Mouse (Mus musculus): ENCODE results near the gene Rad1. TPM values are rescaled to one million over a fixed set of nuclear protein-coding genes. Genes with fewer than 3 reads are reported as not detected.

Gene Rad1
- total and polyA plus RNA-seq, 3 experiments = 34.6 to 47.0 TPM; not detected in 1

- TF ChIP-seq MAFK (IDR thresholded peaks at IDR 0.05; ENCODE audit: borderline replicate concordance, low read depth, low read length) (no peak), NRF1 (IDR thresholded peaks at IDR 0.05; ENCODE audit: insufficient read depth, low read depth, low read length, poor library complexity, severe bottlenecking) (no peak), MEF2A (IDR thresholded peaks at IDR 0.05; ENCODE audit: extremely low read depth, insufficient replicate concordance, low read depth, low read length, poor library complexity, severe bottlenecking) (no peak), SIN3A (IDR thresholded peaks at IDR 0.05; ENCODE audit: low read length) (no peak; the same call in 1 of the 2 replicates), NELFE (IDR thresholded peaks at IDR 0.05; ENCODE audit: low read depth, low read length) (no peak), ETS1 (IDR thresholded peaks at IDR 0.05; ENCODE audit: low read depth, low read length) (peak; percentile 11; the same call in 1 of the 2 replicates), ZNF384 (IDR thresholded peaks at IDR 0.05; ENCODE audit: low read depth, low read length) (no peak), E2F4 (IDR thresholded peaks at IDR 0.05; ENCODE audit: borderline replicate concordance, low read depth, low read length) (no peak), EP300 (IDR thresholded peaks at IDR 0.05; ENCODE audit: low read depth in 1 of 2, low read length in 2 of 2) (peak; percentile 78 to 86)
Measured at GRCm38 (mm10) chr15:10442275-10442674, 43.5 kb upstream of the Rad1 start (continued).

GRCm38 (mm10) chr15:10447102-10447501 is 38.7 kb upstream of the Rad1 start:
- H3K4me1 ChIP-seq (ENCODE audit: control insufficient read depth in 1 of 2, insufficient read depth in 2 of 2, low read length in 2 of 2) = peaks cover 2 to 5% of the 10 kb centered on the region in 2 experiments
- H3K27me3 ChIP-seq (ENCODE audit: control insufficient read depth in 1 of 2, insufficient read depth in 2 of 2, low read length in 2 of 2) = no peaks in the 10 kb centered on the region
- no peak for DNase-seq (ENCODE audit: low read depth, low spot score)
- no peak overlapping the region for H3K4me3 ChIP-seq (ENCODE audit: control insufficient read depth in 1 of 2, insufficient read depth in 1 of 2, low read depth in 2 of 2, low read length in 2 of 2)
- H3K79me2 ChIP-seq (ENCODE audit: control insufficient read depth, insufficient read depth, low read length, poor library complexity) = no peaks in the 10 kb centered on the region
- H3K27ac ChIP-seq (ENCODE audit: control insufficient read depth, low read depth, low read length) = no peak overlapping the region
- peaks cover 8 to 28% of the 10 kb centered on the region in 2 experiments for H3K36me3 ChIP-seq (ENCODE audit: control insufficient read depth in 1 of 2, insufficient read depth in 2 of 2, low read length in 2 of 2)
- H3K9me3 ChIP-seq (replicated peaks; ENCODE audit: insufficient read depth, low read length) = no peaks in the 10 kb centered on the region
- no peak overlapping the region for H3K9ac ChIP-seq (ENCODE audit: control insufficient read depth, low read depth, low read length, poor library complexity, severe bottlenecking)
- TF ChIP-seq TCF12 (IDR thresholded peaks at IDR 0.05; ENCODE audit: low read depth, low read length) (peak; percentile 14; the same call in 1 of the 2 replicates), ELF1 (IDR thresholded peaks at IDR 0.05; ENCODE audit: low read depth, low read length) (no peak)

DNA sequence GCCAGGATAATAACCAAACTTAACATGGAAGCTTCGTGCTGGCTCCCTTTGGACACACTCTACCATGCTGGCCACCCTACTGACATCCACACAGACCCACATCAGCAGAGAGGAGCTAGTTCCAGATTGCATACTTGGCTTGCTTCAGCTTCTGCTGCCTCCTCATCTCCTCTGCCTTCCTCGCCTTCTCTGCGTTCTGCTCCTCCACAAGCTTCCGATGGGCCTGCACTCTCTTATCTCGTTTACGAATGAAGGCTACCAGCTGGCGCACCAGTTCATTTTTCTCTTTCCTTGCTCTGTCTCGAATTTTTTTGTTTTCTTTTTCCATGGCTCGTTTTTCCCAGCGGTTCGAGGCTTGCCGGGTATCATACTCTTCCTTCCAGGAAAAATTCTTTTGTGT is 24.8 kb upstream of the Rad1 start:
- Histone ChIP-seq H3K4me1 (ENCODE audit: control insufficient read depth in 1 of 2, insufficient read depth in 2 of 2, low read length in 2 of 2) (no peaks in the 10 kb centered on the region), H3K9ac (ENCODE audit: control insufficient read depth, low read depth, low read length, poor library complexity, severe bottlenecking) (no peak overlapping the region), H3K27me3 (ENCODE audit: control insufficient read depth in 1 of 2, insufficient read depth in 2 of 2, low read length in 2 of 2) (no peaks in the 10 kb centered on the region), H3K27ac (ENCODE audit: control insufficient read depth, low read depth, low read length) (no peak overlapping the region), H3K36me3 (ENCODE audit: control insufficient read depth in 1 of 2, insufficient read depth in 2 of 2, low read length in 2 of 2) (peaks cover 0 to 21% of the 10 kb centered on the region in 2 experiments; a peak in 2 of 4 replicates), H3K4me3 (ENCODE audit: control insufficient read depth in 1 of 2, insufficient read depth in 1 of 2, low read depth in 2 of 2, low read length in 2 of 2) (no peak overlapping the region), H3K79me2 (ENCODE audit: control insufficient read depth, insufficient read depth, low read length, poor library complexity) (peaks cover 3% of the 10 kb centered on the region; the same call in 1 of the 2 replicates), H3K9me3 (replicated peaks; ENCODE audit: insufficient read depth, low read length) (no peaks in the 10 kb centered on the region)
- no peak for DNase-seq (ENCODE audit: low read depth, low spot score)
- no peak for TF ChIP-seq MAZ (IDR thresholded peaks at IDR 0.05; ENCODE audit: low read depth, low read length)
- TF ChIP-seq HCFC1 (IDR thresholded peaks at IDR 0.05; ENCODE audit: low read depth, low read length) = no peak
- TF ChIP-seq POLR2A (IDR thresholded peaks at IDR 0.05; ENCODE audit: control insufficient read depth in 1 of 2, insufficient read depth in 1 of 2, low read depth in 1 of 2, low read length in 2 of 2, poor library complexity in 1 of 2) = no peak
- no peak for TF ChIP-seq POLR2AphosphoS2 (IDR thresholded peaks at IDR 0.05; ENCODE audit: low read length)
- TF ChIP-seq JUND (IDR thresholded peaks at IDR 0.05; ENCODE audit: low read depth, low read length) = no peak
- no peak for TF ChIP-seq ZMIZ1 (IDR thresholded peaks at IDR 0.05; ENCODE audit: low read depth, low read length)
- TF ChIP-seq RCOR1 (IDR thresholded peaks at IDR 0.05; ENCODE audit: low read depth, low read length) = no peak
- TF ChIP-seq MYC (IDR thresholded peaks at IDR 0.05; ENCODE audit: low read depth, low read length) = no peak
- no peak for TF ChIP-seq KAT2A (conservative IDR thresholded peaks at IDR 0.05; ENCODE audit: low read depth, low read length)
- no peak for TF ChIP-seq BHLHE40 (IDR thresholded peaks at IDR 0.05; ENCODE audit: borderline replicate concordance, low read depth, low read length)
- no peak for TF ChIP-seq NELFE (IDR thresholded peaks at IDR 0.05; ENCODE audit: low read depth, low read length)
- TF ChIP-seq MYB (IDR thresholded peaks at IDR 0.05; ENCODE audit: low read depth, low read length) = no peak
- no peak for TF ChIP-seq UBTF (IDR thresholded peaks at IDR 0.05; ENCODE audit: borderline replicate concordance, insufficient read depth, low read depth, low read length)
- no peak for TF ChIP-seq TCF12 (IDR thresholded peaks at IDR 0.05; ENCODE audit: low read depth, low read length)
- no peak for TF ChIP-seq ZC3H11A (IDR thresholded peaks at IDR 0.05; ENCODE audit: low read depth, low read length)
- TF ChIP-seq NRF1 (IDR thresholded peaks at IDR 0.05; ENCODE audit: insufficient read depth, low read depth, low read length, poor library complexity, severe bottlenecking) = no peak
- no peak for TF ChIP-seq MXI1 (IDR thresholded peaks at IDR 0.05; ENCODE audit: low read depth, low read length)
- TF ChIP-seq ELF1 (IDR thresholded peaks at IDR 0.05; ENCODE audit: low read depth, low read length) = no peak
- TF ChIP-seq E2F4 (IDR thresholded peaks at IDR 0.05; ENCODE audit: borderline replicate concordance, low read depth, low read length) = no peak
- no peak for TF ChIP-seq EP300 (IDR thresholded peaks at IDR 0.05; ENCODE audit: low read depth in 1 of 2, low read length in 2 of 2)

Data from MEL (cell line).